Mouse (Mus musculus) neural tube, embryonic 13.5 days (tissue): Measurements from ENCODE around the gene Pnpla7. TPM values are rescaled to one million over a fixed set of nuclear protein-coding genes. Genes with fewer than 3 reads are reported as not detected.
"Not testable (repeated sequence)": the region's sequence is repeated elsewhere in the genome, so short reads cannot be mapped to it uniquely, and the experiment has no call there.

Experiments
- ATAC-seq: fragments of 200-750 bp; cut with Nextera tagmentation; 2 replicates; pipeline ENCODE4 v1.8.0; 2017; ENCODE audit warnings: low read depth, mild to moderate bottlenecking, moderate TSS enrichment, moderate library complexity
- H3K27ac ChIP-seq: fragments of 300-500 bp; sonication (generic); replicated peaks from 2 replicates; pipeline ENCODE4 v1.5.1; 2015; ENCODE audit warnings: moderate library complexity, mild to moderate bottlenecking, inconsistent platforms
- H3K27me3 ChIP-seq: fragments of 300-500 bp; sonication (generic); 2 replicates; pipeline ENCODE4 v1.6.1; 2015; ENCODE audit warnings: mild to moderate bottlenecking, inconsistent platforms
- H3K36me3 ChIP-seq: fragments of 300-500 bp; sonication (generic); 2 replicates; pipeline ENCODE4 v1.6.1; 2015; ENCODE audit warnings: mild to moderate bottlenecking, inconsistent platforms
- H3K4me1 ChIP-seq: fragments of 300-500 bp; sonication (generic); replicated peaks from 2 replicates; pipeline ENCODE4 v1.6.1; 2015; ENCODE audit warnings: inconsistent platforms
- H3K4me2 ChIP-seq: fragments of 300-500 bp; sonication (generic); 2 replicates; pipeline ENCODE4 v1.6.1; 2015; ENCODE audit warnings: inconsistent platforms, mild to moderate bottlenecking, moderate library complexity
- H3K4me3 ChIP-seq: fragments of 300-500 bp; sonication (generic); 2 replicates; pipeline ENCODE4 v1.5.1; 2015; ENCODE audit warnings: mild to moderate bottlenecking, inconsistent platforms
- H3K9ac ChIP-seq: fragments of 300-500 bp; sonication (generic); 2 replicates; pipeline ENCODE4 v1.6.1; 2015; ENCODE audit warnings: moderate library complexity, mild to moderate bottlenecking, inconsistent platforms
- H3K9me3 ChIP-seq: fragments of 300-500 bp; sonication (generic); 2 replicates; pipeline ENCODE4 v1.6.1; 2016; ENCODE audit warnings: inconsistent platforms
- WGBS: fragments of 180-500 bp; shearing (Covaris S2); methylation state at CpG from one replicate; pipeline ENCODE4 v1.1.7; 2015; 5-methylcytosine and 5-hydroxymethylcytosine counted together
- polyA plus RNA-seq: library from polyadenylated mRNA; unstranded; fragments of >200 nt; fragmentation: Nextera tagmentation; extraction: Ambion mirVana; gene quantifications from 2 replicates; pipeline ENCODE4 v1.2.1, GENCODE M21; 2015

Gene Pnpla7
- polyA plus RNA-seq, 1 experiment from 2014 or later = 4.3 TPM

DNA sequence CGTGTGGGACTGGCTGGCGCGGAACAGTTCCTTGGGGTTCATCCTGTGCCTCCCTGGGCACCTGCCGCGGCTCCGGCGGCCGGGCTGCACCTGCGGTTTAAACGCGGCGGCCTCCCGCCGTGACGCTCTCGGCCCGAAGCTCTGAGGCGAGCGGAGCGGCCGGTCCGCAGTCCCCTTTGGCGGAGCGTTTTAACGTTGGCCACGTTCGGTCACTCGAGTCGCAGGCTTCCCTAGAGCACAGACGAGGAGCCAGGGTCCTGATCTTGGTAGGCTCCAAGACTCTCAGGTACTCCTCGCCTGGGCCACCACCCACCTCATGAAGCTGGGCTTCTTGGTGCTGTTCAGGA lies 25.7 kb upstream of the Pnpla7 start:
- Histone ChIP-seq H3K4me2 (peak overlapping the region; percentile 87), H3K4me1 (peaks cover 17% of the 10 kb centered on the region), H3K4me3 (peak overlapping the region; percentile 98), H3K9ac (peak overlapping the region; percentile 96), H3K36me3 (peaks cover 35% of the 10 kb centered on the region), H3K9me3 (no peaks in the 10 kb centered on the region), H3K27me3 (no peaks in the 10 kb centered on the region), H3K27ac (peak overlapping the region; percentile 73)
- under 1% methylated on average over 31 of the region's 31 CpGs for WGBS
- ATAC-seq = no peak; the same call in 1 of the 2 replicates

DNA sequence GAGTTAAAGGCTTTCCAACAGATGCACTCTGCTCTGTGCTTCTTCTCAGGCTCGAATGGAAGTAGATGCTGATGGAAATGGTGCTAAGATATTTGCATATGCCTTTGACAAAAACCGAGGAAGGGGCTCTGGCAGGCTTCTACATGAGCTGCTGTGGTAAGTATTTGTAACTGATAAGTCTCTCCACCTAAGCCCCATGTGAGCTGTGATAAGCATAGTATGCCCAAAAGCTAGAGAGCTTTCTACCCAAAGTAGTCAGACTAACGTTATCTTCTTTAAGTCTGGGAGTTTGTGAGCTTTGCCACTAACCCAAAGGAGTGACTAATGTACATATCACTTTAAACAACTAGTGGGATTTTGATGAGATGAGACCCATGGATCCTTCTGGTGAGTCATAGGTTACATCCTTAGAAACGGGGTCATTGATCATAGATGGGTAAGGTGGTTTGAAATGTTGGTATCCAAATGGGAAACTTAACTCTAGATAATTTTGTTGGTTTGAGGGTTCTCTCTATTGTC lies 23.2 kb upstream of the Pnpla7 start:
- H3K27me3 ChIP-seq = no peaks in the 10 kb centered on the region
- H3K9ac ChIP-seq = no peak overlapping the region
- no peak overlapping the region for H3K4me3 ChIP-seq
- H3K4me1 ChIP-seq = peaks cover 17% of the 10 kb centered on the region
- no peaks in the 10 kb centered on the region for H3K9me3 ChIP-seq
- WGBS = 91% methylated on average over 4 of the region's 4 CpGs
- H3K36me3 ChIP-seq = peaks cover 59% of the 10 kb centered on the region
- H3K4me2 ChIP-seq = no peak overlapping the region
- no peak overlapping the region for H3K27ac ChIP-seq
- no peak for ATAC-seq

DNA sequence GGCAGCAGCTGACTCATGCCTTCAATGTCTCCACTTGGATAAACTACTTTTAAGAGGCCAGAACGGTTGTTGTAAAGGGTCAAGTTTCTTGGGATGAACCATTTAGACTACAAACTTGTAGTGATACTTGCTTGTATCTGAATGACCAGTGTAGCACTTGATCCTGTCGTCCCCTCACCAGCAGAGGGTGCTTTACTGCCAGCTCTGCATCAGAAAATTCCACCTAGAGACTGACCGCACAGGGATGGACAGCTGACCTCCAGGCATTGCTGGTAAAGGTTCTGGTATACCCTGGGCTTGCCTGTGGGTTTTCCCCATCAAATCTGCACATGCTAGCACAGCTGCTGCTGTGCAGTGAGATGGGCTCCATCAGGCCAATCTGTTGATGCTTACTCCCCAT lies 14.9 kb upstream of the Pnpla7 start:
- no peak for ATAC-seq
- Histone ChIP-seq H3K9ac (no peak overlapping the region), H3K27me3 (no peaks in the 10 kb centered on the region), H3K9me3 (no peaks in the 10 kb centered on the region), H3K4me2 (no peak overlapping the region), H3K4me1 (peaks cover 15% of the 10 kb centered on the region), H3K36me3 (peaks cover 63% of the 10 kb centered on the region), H3K4me3 (no peak overlapping the region), H3K27ac (no peak overlapping the region)
- 41% methylated on average over 3 of the region's 3 CpGs for WGBS

DNA sequence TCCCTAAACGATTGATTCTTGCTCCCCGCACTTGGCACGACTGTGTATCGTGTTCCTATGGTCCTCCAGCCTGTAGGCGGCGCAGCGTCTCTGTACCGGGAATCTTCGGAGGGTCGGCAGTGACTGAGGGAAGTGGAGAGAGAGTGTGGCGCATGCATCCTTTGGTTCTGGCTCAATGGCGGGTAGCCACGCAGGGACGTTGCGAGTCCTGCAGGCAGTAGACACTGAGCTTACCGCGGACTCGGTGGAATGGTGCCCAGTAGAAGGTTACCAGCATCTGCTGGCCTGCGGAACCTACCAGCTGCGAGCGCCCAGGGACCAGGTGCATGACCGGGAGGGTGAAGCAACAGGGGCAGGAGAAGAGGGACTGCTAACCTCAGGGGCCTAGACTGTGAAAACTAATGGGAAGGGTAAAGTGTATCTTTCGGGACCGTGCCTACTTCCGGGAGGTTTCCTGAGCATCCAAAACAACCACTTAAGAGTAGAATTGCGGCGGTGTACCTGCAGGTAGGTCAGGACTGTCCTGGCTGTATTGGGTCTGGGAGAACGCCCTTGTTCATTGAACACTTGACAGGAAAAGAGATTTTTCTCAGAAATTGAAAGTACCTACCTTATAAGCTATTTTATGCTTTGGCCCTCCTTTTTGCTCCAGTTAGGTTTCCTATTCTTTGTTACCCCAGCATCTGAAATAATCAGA lies 13.4 kb upstream of the Pnpla7 start, which contains the start of gene Dph7:
Gene Dph7 (plus strand): TSS at position 97 of the 697 bp plus-strand sequence.
- H3K36me3 ChIP-seq = peaks cover 61% of the 10 kb centered on the region
- peak within 1 kb of the TSS; percentile 64 for H3K4me3 ChIP-seq
- peak within 1 kb of the TSS; percentile 70 for H3K4me2 ChIP-seq
- H3K9ac ChIP-seq = peak within 1 kb of the TSS; percentile 76
- peaks cover 15% of the 10 kb centered on the region for H3K4me1 ChIP-seq
- H3K9me3 ChIP-seq = no peaks in the 10 kb centered on the region
- H3K27me3 ChIP-seq = no peaks in the 10 kb centered on the region
- peak; percentile 94 for ATAC-seq
- WGBS = 1% methylated on average over 28 of the region's 28 CpGs
- peak within 1 kb of the TSS; percentile 35 for H3K27ac ChIP-seq

DNA sequence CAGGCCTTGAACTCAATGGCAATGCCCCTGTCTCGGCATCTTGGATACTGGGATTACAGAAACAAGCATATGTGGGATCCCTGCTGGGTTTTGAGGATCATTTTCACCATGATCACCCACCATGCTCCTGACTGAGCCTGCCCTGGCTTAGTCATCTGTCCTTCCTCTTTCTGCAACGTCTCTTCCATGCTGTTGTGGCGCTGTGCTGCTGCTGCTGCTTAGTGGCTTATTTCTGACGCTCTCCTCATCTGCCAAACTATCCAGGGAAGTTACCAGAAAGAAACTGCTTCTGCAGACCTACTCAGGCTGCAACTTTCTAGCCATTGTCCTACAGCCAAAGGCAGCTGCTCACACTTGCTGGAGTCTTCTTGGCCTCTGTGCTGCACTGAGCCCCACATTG lies 5.4 kb upstream of the Pnpla7 start:
- Histone ChIP-seq H3K36me3 (peaks cover 72% of the 10 kb centered on the region), H3K27me3 (no peaks in the 10 kb centered on the region), H3K27ac (no peak overlapping the region), H3K4me1 (peaks cover 16% of the 10 kb centered on the region), H3K9ac (no peak overlapping the region), H3K4me3 (no peak overlapping the region), H3K9me3 (no peaks in the 10 kb centered on the region), H3K4me2 (no peak overlapping the region)
- 86% methylated on average over 4 of the region's 4 CpGs for WGBS
- ATAC-seq = no peak

- Histone ChIP-seq H3K4me1 (peaks cover 25% of the 10 kb centered on the region), H3K4me3 (peak overlapping the region; percentile 85), H3K36me3 (peaks cover 38% of the 10 kb centered on the region), H3K27ac (peak overlapping the region; percentile 92), H3K4me2 (peak overlapping the region; percentile 95), H3K9ac (peak overlapping the region; percentile 90)
- ATAC-seq = peak; percentile 1; the same call in 1 of the 2 replicates
- H3K27me3 ChIP-seq, H3K9me3 ChIP-seq: not testable (repeated sequence)
- 0% methylated on average over 17 of the region's 17 CpGs for WGBS
Measured at GRCm38 (mm10) chr2:24974452-24974851, 1.4 kb upstream of the Pnpla7 start.

- H3K36me3 ChIP-seq = peaks cover 31% of the 10 kb centered on the region
- ATAC-seq = peak; percentile 100
- under 1% methylated on average over 64 of the region's 64 CpGs for WGBS
- no peaks in the 10 kb centered on the region for H3K27me3 ChIP-seq
- H3K9ac ChIP-seq = peak within 1 kb of the TSS; percentile 90
- peak within 1 kb of the TSS; percentile 92 for H3K27ac ChIP-seq
- H3K4me3 ChIP-seq = peak within 1 kb of the TSS; percentile 85
- H3K4me2 ChIP-seq = peak within 1 kb of the TSS; percentile 95
- H3K9me3 ChIP-seq = no peaks in the 10 kb centered on the region
- H3K4me1 ChIP-seq = peaks cover 25% of the 10 kb centered on the region
Measured at GRCm38 (mm10) chr2:24974906-24975703, 728 bp upstream of the Pnpla7 start, which contains the start of gene Mrpl41. Gene Mrpl41, minus strand, starts transcription at chr2:24975098.

GRCm38 (mm10) chr2:24976960-24977359 lies 1.1 kb downstream of the Pnpla7 start:
- WGBS = 93% methylated on average over 5 of the region's 5 CpGs
- Histone ChIP-seq H3K4me1 (peaks cover 25% of the 10 kb centered on the region), H3K27ac (no peak overlapping the region), H3K4me3 (no peak overlapping the region), H3K4me2 (no peak overlapping the region), H3K9ac (no peak overlapping the region), H3K36me3 (peaks cover 13% of the 10 kb centered on the region), H3K27me3 (no peaks in the 10 kb centered on the region), H3K9me3 (no peaks in the 10 kb centered on the region)
- no peak for ATAC-seq

DNA sequence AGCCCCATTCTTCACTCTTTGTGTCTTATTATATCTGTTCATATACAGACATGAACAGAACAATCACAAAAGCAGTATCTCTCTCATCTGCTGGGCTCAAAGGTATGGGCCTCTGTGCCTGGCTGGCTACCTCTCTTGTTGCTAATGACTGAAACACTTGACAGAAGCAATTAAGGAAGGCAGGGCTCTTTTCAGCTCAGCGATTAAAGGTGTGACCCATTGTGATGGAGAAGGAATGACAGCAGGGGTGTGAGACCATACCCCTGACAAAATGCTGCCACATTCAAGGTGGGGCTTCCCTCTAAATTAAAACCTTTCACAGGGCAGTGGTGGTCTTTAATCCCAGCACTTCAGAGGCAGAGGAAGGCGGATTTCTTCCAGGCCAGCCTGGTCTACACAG lies 11.9 kb downstream of the Pnpla7 start:
- no peaks in the 10 kb centered on the region for H3K9me3 ChIP-seq

GRCm38 (mm10) chr2:24995332-24995731 lies 19.5 kb downstream of the Pnpla7 start:
- H3K36me3 ChIP-seq = no peaks in the 10 kb centered on the region
- no peaks in the 10 kb centered on the region for H3K4me1 ChIP-seq
- no peaks in the 10 kb centered on the region for H3K27me3 ChIP-seq
- H3K27ac ChIP-seq = no peak overlapping the region
- no peaks in the 10 kb centered on the region for H3K9me3 ChIP-seq
- no peak for ATAC-seq
- H3K4me2 ChIP-seq = no peak overlapping the region
- no peak overlapping the region for H3K4me3 ChIP-seq
- 90% methylated on average over 6 of the region's 6 CpGs for WGBS
- no peak overlapping the region for H3K9ac ChIP-seq

More for the DNA sequence above, 11.9 kb downstream of the Pnpla7 start:
- no peak overlapping the region for H3K9ac ChIP-seq
- no peaks in the 10 kb centered on the region for H3K4me1 ChIP-seq
- no peaks in the 10 kb centered on the region for H3K27me3 ChIP-seq
- 52% methylated on average over 2 of the region's 2 CpGs for WGBS
- H3K4me2 ChIP-seq = no peak overlapping the region
- 0 out of 2 replicates have a peak, but pooled peaks cover 4% of the 10 kb centered on the region for H3K36me3 ChIP-seq
- no peak for ATAC-seq
- no peak overlapping the region for H3K4me3 ChIP-seq
- no peak overlapping the region for H3K27ac ChIP-seq

GRCm38 (mm10) chr2:24996471-24996870 lies 20.6 kb downstream of the Pnpla7 start:
- no peaks in the 10 kb centered on the region for H3K4me1 ChIP-seq
- no peak for ATAC-seq
- 90% methylated on average over 2 of the region's 2 CpGs for WGBS
- no peak overlapping the region for H3K4me3 ChIP-seq
- H3K4me2 ChIP-seq = no peak overlapping the region
- H3K27me3 ChIP-seq = no peaks in the 10 kb centered on the region
- no peak overlapping the region for H3K9ac ChIP-seq
- H3K36me3 ChIP-seq = no peaks in the 10 kb centered on the region
- no peaks in the 10 kb centered on the region for H3K9me3 ChIP-seq
- H3K27ac ChIP-seq = no peak overlapping the region

DNA sequence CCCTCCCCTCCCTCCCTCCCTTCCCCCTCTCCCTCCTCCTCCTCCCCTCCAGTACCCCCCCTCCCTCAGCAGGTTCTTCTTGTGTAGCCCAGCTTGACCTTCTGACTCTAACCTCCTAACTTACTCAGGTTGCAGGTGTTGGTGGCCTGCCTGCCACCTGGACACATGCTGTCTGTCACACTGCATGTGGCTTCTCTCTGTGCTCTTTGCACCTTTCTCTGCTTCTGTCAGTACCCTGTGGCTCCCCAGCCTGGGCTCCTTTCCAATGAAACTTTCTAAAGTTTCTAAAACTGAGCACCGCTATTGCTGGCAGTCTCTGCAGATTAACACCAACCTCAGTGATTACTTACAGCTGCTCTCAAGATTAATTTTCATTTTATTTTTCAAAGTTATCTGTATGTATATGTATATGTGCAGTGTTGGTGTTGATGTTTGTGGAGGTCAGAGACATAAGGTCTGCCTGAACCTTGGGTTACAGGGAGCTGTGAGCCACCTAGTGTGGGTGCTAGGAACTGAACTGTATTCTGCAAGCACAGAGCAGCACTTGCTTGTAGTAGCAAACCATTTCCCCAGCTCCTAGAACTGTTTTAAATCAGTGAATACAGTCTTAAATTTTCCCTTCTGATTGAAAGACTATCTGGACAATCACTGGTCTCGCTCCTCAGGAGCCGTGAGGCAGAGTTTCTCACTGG lies 24.9 kb downstream of the Pnpla7 start:
- 88% methylated on average over 3 of the region's 3 CpGs for WGBS
- Histone ChIP-seq H3K4me3 (no peak overlapping the region), H3K9me3 (no peaks in the 10 kb centered on the region), H3K27ac (no peak overlapping the region), H3K27me3 (no peaks in the 10 kb centered on the region), H3K36me3 (no peaks in the 10 kb centered on the region), H3K4me2 (no peak overlapping the region), H3K9ac (no peak overlapping the region), H3K4me1 (no peaks in the 10 kb centered on the region)
- no peak for ATAC-seq
